Comparison of ENCODE assay signal across 22 mouse cellular contexts in genomic region chr8:31628146-31628545, GRCm38 (mm10).
DNase-seq lines count a peak whose midpoint lies in the region; ATAC-seq and TF ChIP-seq lines count a peak whose summit lies in the region.
"Had no signal": no experiment of that assay in that cellular context is flagged by ENCODE, and none has a peak within 500 bp of the region (broad histone marks: within the 10 kb centered on the region; RNA-seq: fewer than 3 reads in every experiment).

No protein-coding gene starts in this region.

- H3K9ac ChIP-seq in neural tube, embryonic 14.5 days (replicated peaks; ENCODE audit: low read depth, low read length): 0 out of 2 replicates have a peak overlapping the region, but pooled peaks have one; percentile 7
- H3K9ac ChIP-seq in neural tube, embryonic 15.5 days (replicated peaks): no peak overlapping the region
- H3K9ac ChIP-seq: lung, embryonic 14.5 days had no signal

- TF ChIP-seq POLR2A in lung, adult 2 months (IDR thresholded peaks at IDR 0.05; ENCODE audit: borderline replicate concordance, extremely low read depth, low read depth, low read length): no peak

- H3K4me2 ChIP-seq in neural tube, embryonic 14.5 days (ENCODE audit: low read depth, low read length): no peak overlapping the region
- no peak overlapping the region for H3K4me2 ChIP-seq in neural tube, embryonic 15.5 days
- H3K4me2 ChIP-seq: heart, embryonic 11.5 days; lung, embryonic 14.5 days had no signal

- 0 out of 2 replicates have a peak, but pooled peaks have one; percentile 28 for ATAC-seq in neural tube, embryonic 14.5 days (ENCODE audit: low read depth)
- no peak for ATAC-seq in neural tube, embryonic 15.5 days (ENCODE audit: low FRiP score)
- ATAC-seq: forebrain, embryonic 14.5 days; intestine, postnatal 0 days had no signal

- TF ChIP-seq CTCF in lung, adult 2 months (IDR thresholded peaks at IDR 0.05; ENCODE audit: insufficient read depth, low read length): no peak

- H3K27ac ChIP-seq in neural tube, embryonic 14.5 days (ENCODE audit: low read depth, low read length): no peak overlapping the region
- no peak overlapping the region for H3K27ac ChIP-seq in neural tube, embryonic 15.5 days (replicated peaks)
- H3K27ac ChIP-seq: kidney, postnatal 0 days; layer of hippocampus, adult 2 months had no signal

- no peaks in the 10 kb centered on the region for H3K9me3 ChIP-seq in neural tube, embryonic 14.5 days (ENCODE audit: control insufficient read depth, low read length)
- no peaks in the 10 kb centered on the region for H3K9me3 ChIP-seq in neural tube, embryonic 15.5 days (replicated peaks)
- H3K9me3 ChIP-seq: G1E had no signal

- intact Hi-C loops in gastrocnemius, postnatal 14 days (cut with DNase I; ENCODE audit: low total_unique reads): no loop called here

- no peaks in the 10 kb centered on the region for H3K27me3 ChIP-seq in neural tube, embryonic 14.5 days (ENCODE audit: control insufficient read depth, insufficient read depth, low read length)
- H3K27me3 ChIP-seq in neural tube, embryonic 15.5 days (replicated peaks): no peaks in the 10 kb centered on the region

- no peak overlapping the region for H3K4me3 ChIP-seq in neural tube, embryonic 14.5 days (ENCODE audit: low read depth, low read length)
- no peak overlapping the region for H3K4me3 ChIP-seq in neural tube, embryonic 15.5 days (replicated peaks)
- no peak overlapping the region for H3K4me3 ChIP-seq in lung, adult 2 months (replicated peaks; ENCODE audit: extremely low read depth, low read depth, low read length)
- H3K4me3 ChIP-seq: layer of hippocampus, adult 2 months had no signal

- no peaks in the 10 kb centered on the region for H3K4me1 ChIP-seq in neural tube, embryonic 14.5 days (ENCODE audit: control insufficient read depth, insufficient read depth, low read length)
- H3K4me1 ChIP-seq in neural tube, embryonic 15.5 days: no peaks in the 10 kb centered on the region
- H3K4me1 ChIP-seq in lung, adult 2 months (ENCODE audit: control insufficient read depth, insufficient read depth, low read length): no peaks in the 10 kb centered on the region

- 96% methylated on average over 2 of the region's 2 CpGs for WGBS in neural tube, embryonic 14.5 days
- WGBS in neural tube, embryonic 15.5 days: 88% methylated on average over 2 of the region's 2 CpGs
- WGBS in lung, adult 2 months: 94% methylated on average over 2 of the region's 2 CpGs

- no peaks in the 10 kb centered on the region for H3K36me3 ChIP-seq in neural tube, embryonic 14.5 days (ENCODE audit: control insufficient read depth, insufficient read depth, low read length)
- no peaks in the 10 kb centered on the region for H3K36me3 ChIP-seq in neural tube, embryonic 15.5 days
- H3K36me3 ChIP-seq: G1E had no signal

- DNase-seq in gastrocnemius, postnatal 14 days: peak; percentile 3
- no peak for DNase-seq in gastrocnemius, adult 18-20 months (ENCODE audit: low spot score)
- peak; percentile 52 for DNase-seq in brain, adult 2 months (ENCODE audit: low read depth, low spot score)
- peak; percentile 19 for DNase-seq in mesoderm, embryonic 11.5 days (ENCODE audit: low read depth, low spot score)
- no peak for DNase-seq in lung, adult 2 months
- DNase-seq in B cell, adult 2 months: no peak
- DNase-seq: adrenal gland, postnatal 36 days; cerebellum, postnatal 25 days; gastrocnemius, postnatal 25 days; heart, postnatal 36 days; liver; lung, embryonic 14.5 days; spleen, adult 18-20 months; thymus, postnatal 14 days had no signal

Comparison
In these comparisons a context has a peak if more than half of its experiments do, and no peak if none do; other contexts are left out.
1. DNase-seq: peak in gastrocnemius, postnatal 14 days (single experiment), brain, adult 2 months (single experiment) and mesoderm, embryonic 11.5 days (single experiment); none in gastrocnemius, adult 18-20 months (single experiment), lung, adult 2 months (single experiment) and B cell, adult 2 months (0 of 2).